Mouse (Mus musculus) granulocyte monocyte progenitor cell, adult 5-6 weeks (primary cell): ENCODE data around the gene Dnaaf3. TPM values are rescaled to one million over a fixed set of nuclear protein-coding genes. Genes with fewer than 3 reads are reported as not detected.
A peak's percentile ranks its signal among the peaks of the same experiment; 100 is the strongest.

ENCODE experiments used
- ATAC-seq: replicated peaks from 2 replicates; pipeline ENCODE4 v1.8.0; 2016; ENCODE audit warnings: mild to moderate bottlenecking, moderate TSS enrichment, inconsistent platforms; ENCODE audit not compliant: poor library complexity, severe bottlenecking
- total RNA-seq, 2 experiments: library from RNA; stranded (forward) in 1 of 2; stranded (reverse) in 1 of 2; fragments of 200-712, 200-1000 nt in 1 of 2; fragments of >200 nt in 1 of 2; fragmentation: Nextera tagmentation in 1 of 2; gene quantifications; 2 replicates each; pipeline ENCODE4 v1.2.3; 2014 to 2017

Gene Dnaaf3
- total RNA-seq, 2 experiments from 2014 or later, result 0.88 to 2.5 TPM

DNA sequence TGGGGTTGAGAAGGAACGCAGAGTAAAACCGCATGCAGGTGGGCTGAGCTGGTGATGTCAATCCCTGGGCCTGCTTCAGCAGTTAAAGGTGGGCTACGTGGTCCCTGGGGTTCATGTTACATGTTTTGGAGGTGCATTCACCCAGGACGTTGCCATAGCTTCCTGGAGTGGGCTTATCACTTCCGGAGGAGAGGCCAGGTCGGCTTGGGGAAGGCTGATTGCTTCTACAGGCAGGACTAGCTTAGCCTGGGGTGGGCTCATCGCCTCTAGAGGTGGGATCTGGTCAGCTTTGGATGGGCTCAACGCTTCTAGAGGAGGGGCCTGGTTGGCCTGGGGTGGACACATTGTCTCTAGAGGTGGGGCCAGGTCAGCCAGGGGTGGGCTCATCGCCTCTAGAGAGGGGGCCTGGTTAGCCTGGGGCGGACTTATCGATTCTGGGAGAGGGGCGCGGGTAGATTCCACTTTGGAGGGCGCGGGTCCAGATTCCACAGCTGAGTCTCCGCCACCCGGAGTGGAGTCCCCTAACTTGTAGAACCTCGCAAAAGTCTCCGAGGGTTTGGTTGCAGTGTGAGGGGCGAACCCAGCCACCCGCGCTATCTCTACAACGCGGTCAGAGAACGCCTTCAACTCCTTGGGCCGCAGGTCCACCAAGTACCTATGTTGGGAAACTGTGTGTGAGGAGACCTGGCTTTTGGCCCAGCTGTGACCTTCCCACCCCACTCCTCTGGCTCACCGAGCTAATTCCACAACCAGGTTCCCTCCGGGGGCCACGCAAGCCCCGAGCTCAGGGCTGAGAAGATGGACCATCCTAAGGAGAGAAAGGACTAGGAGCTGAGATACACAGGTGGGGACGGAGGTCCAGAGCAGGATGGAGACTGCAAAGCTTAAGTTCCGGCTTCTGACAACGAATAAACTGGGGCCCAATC, 8.8 kb downstream of the Dnaaf3 start:
- no peak for ATAC-seq

DNA sequence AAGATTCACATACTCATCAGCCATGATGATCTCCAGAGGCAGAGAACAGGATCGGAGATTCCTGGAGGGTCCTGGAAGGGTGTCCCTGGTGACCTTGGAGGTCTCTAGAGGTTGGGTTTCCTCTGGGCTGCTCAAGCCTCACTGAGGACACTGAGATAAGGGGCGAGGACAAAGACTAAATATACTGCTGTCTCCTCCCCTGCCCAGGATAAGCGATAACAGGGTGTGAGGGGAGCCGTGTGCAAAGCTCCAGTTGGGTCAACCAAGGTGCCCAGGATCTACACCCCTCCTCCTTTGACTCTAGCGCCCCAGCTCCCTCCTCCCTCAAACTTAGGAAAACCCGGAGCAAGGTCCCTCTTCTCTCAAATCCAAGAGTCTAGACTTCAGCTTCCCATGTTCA, 10.0 kb downstream of the Dnaaf3 start:
- no peak for ATAC-seq

DNA sequence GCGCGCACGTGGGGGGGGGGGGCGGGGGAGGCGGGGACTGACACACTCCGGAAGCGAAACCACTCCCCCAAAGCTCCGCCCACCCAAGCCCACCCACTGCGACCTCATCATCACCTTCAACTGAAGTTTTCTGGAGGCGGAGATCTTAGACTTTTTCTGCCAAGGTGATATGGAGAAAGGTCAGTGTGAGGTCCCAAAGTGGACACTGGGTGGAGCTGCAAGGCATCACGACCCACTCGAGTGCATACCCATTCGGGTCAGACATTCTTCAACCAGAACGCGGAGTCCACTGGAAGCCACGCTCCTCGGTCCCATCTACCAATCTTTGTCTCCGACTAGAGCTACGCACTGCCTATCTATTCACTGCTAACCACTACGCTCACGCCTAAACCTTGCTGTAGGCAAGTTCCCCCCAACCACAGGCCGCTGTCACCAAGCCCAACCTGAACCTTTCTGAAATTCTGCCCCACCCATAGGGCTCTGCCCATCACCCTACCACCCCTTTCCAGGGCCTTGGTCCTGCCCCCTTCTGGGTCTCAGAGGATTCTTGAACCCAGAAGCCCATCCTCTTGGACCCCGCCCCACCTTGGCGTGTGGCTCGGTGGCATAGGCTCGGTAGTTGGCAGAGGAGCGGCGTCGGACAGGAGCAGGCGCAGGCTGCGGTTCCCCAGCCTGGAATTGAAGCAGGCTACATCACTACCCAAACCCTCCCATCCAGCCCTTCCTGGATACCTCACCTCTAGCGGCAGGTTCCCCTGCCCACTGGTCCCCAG, 10.8 kb downstream of the Dnaaf3 start:
- no peak for ATAC-seq

- ATAC-seq, result peak; percentile 31; the same call in 1 of the 2 replicates
These were observed 13.8 kb downstream of the Dnaaf3 start for GRCm38 (mm10) chr7:4518487-4518886.

DNA sequence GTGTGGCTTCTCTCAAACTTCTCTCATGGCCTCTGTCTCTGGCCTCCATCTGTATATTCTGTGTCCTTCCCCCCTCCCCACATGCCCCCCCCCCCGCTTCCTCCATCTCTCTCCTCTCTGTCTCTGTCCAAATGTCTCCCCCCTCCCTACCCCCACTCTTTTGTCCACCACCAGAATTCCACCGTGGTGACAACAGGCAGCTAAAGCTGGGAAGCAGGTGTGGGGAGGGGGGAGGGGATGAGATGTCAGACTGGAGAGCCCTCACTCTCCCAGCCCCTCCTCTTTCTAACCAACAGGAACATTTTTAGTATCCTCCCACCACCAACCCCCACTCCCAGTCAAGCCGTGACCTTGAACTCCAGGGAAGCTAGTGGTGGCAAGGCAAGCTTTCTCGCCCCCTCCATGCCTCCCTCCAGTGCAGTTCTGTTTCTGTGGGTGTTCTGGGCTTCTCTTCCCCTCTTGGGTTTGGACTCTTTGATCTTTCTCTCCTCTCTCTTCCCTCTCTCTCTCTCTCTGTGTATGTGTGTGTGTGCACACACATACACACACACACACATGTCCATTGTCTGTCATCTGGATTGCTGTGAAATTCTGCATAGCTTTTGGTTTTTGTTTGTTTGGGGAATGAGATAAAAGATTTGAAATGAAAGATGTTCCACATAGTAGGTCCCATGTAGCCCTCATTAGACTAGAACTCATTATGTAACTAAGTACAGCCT, 15.8 kb downstream of the Dnaaf3 start, which contains the start of gene Tnnt1:
Gene Tnnt1, minus strand, starts transcription at position 51 of the 719 bp plus-strand sequence.
- ATAC-seq, result no peak

DNA sequence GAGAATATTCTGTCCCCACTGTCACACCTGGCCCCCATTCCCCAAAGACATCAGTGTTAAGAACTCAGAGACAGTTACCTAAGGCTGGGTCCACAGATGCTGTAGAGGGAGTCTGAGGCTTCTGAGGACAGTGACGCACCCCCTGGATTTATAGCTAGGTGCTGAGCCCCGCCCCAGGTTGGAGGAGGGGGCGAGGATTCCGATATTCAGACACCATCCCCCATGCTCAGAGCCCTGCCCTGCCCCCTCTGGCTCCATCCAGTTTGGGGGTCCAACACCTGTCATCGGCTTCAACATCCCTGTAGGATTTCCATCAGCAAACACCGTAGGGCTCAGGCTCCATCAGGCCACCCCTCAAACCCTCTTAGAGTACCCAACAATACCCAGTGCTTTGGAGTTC, 16.4 kb downstream of the Dnaaf3 start:
- ATAC-seq, result no peak

DNA sequence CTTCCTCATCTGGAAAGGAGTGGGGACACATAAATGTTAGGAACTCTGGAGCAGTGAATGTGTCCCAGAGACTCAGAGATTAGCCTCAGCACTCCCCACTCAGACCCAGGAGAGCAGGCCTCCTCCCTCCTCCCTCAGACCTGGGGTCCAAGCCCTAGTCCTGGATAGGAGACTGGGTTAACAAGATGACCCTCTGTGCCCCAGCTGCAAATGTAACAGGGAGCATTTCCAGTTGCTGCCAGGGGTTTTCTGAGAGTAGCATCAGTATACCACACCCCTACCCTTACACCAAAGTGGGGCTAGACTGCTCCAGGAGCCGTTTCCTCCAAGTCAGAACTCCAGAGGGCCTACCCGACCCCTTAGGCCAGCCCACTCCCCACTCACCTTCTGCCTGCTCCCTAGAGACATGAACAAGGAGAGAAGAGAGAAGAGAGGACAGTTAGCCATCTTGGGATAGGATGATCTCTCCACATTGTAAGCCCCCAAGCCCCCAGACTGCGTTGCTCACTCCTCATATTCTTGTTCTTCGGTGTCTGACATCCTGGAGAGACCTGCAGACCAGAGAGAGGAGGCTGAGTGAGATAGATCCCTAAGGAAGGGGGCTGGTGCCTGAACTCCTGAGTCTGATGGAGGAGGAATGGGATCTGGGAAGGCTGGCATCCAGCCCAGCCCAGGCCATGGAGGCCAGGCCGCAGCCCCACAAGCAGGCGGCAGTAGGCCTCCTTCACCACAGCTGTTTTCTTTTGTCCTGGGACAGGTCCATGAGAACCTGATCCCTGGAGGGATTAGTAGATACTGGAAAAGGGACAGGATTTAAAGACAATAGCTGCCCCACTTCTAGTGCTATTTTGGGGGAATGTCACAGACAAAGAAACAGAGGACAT, 18.2 kb downstream of the Dnaaf3 start:
- ATAC-seq, result no peak

DNA sequence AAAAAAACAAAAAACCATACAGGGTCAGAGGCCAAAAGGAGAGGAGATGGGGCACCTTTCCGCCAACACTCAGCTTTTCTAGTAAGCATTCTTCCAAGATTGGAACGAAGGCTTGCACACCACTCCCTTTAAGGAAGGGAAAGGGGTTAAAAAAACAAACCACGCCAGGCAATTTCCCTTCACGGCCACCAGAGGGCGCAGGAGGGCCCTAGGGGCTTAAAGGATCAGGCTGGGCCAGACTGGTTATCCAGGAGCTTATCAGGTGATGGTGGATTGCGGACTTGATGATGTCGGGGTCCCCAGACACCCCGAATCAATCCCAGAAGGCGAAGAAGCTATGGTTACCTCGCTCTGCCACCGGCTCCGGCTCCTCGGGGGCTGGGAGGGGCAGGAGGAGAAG, 19.0 kb downstream of the Dnaaf3 start:
- peak; percentile 49 for ATAC-seq

GRCm38 (mm10) chr7:4511489-4512224, 20.6 kb downstream of the Dnaaf3 start:
- ATAC-seq, result no peak

- ATAC-seq, result peak; percentile 88
These were observed 22.2 kb downstream of the Dnaaf3 start for GRCm38 (mm10) chr7:4509863-4510608.

DNA sequence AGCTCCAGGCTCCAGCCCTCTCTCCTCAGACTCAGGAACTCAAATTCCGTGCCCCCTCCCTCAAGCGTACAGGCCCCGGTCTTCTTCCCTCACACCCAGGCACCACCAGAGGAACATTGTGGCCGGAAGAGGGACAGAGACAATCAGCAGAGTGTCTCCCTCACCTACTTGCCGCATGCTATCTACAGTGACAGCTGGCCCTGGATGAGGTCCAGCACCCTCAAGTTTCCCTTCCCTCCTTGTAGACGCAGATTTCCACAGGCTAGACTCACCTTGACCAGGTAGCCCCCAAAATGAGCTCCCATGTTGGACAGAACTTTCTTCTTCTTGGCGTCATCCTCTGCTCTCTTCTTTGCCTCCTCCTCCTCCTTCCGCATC, 23.5 kb downstream of the Dnaaf3 start:
- ATAC-seq, result no peak

DNA sequence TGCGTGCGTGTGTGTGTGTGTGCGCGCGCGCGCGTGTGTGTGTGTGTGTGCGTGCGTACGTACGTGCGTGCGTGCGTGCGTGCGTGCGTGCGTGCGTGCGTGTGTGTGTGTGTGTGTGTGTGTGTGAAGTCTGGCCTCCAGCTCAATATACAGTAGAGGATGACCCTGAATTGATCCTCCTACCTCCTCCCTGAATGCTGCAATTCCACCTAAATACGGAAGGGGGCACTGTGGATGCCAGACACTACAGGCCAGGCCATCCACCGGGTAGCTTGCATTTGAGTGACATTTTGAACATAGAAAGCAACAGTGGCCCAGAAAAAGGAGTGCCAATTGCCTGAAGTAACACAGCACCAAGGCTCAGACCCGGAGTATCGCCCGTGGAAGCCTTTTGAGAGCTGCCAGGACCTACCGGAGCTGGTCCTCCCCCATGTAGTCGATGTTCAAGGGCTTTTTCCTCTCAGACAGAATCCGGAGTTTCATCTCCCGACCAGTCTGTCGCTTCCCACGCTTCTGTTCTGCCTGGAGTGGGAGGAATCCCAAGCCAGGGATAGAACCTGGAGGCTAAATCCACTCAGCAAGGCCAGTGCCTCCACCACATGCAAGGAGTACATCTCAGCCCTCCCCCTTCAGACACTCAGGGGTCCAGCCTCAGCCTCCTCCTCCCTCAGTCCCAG, 24.1 kb downstream of the Dnaaf3 start:
- no peak for ATAC-seq

GRCm38 (mm10) chr7:4507220-4507619, 25.0 kb downstream of the Dnaaf3 start:
- ATAC-seq, result no peak

- peak; percentile 32 for ATAC-seq
These were observed 27.4 kb downstream of the Dnaaf3 start for GRCm38 (mm10) chr7:4504646-4505435.

GRCm38 (mm10) chr7:4503858-4504257, 28.4 kb downstream of the Dnaaf3 start:
- ATAC-seq, result peak; percentile 7

DNA sequence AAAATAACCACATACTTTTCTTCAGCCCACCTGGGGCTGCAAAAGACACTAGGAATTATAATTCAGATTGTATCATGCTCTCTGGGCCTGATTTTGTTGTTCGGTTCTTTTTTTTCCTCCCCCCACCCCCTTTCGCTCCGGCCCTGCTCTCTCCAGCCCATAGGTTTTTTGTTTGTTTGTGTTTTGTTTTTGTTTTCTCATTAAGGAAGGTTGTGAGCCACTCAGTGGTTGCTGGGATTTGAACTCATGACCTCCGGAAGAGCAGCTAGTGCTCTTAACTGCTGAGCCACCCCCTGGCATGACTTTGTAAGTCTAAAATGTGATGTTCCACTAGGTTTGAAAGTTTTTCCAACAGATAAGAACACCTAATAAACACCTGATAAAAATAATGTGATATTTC, 29.2 kb downstream of the Dnaaf3 start:
- ATAC-seq, result no peak
